In genomic region chr8:124196195-124196594, GRCm38 (mm10) we compare ENCODE assay signal across 10 mouse cellular contexts. TPM values are rescaled to one million over a fixed set of nuclear protein-coding genes. Genes with fewer than 3 reads are reported as not detected.
DNase-seq lines count a peak whose midpoint lies in the region; ATAC-seq lines count a peak whose summit lies in the region.
"Had no signal": no experiment of that assay in that cellular context is flagged by ENCODE, and none has a peak within 500 bp of the region (broad histone marks: within the 10 kb centered on the region; RNA-seq: fewer than 3 reads in every experiment).

No protein-coding gene starts in this region.

- no peaks in the 10 kb centered on the region for H3K9me3 ChIP-seq in embryonic facial prominence, embryonic 12.5 days
- H3K9me3 ChIP-seq in intestine, embryonic 16.5 days (ENCODE audit: control insufficient read depth, low read length) = no peaks in the 10 kb centered on the region
- H3K9me3 ChIP-seq in midbrain, embryonic 10.5 days (replicated peaks) = no peaks in the 10 kb centered on the region

- no peaks in the 10 kb centered on the region for H3K36me3 ChIP-seq in embryonic facial prominence, embryonic 12.5 days
- H3K36me3 ChIP-seq in intestine, embryonic 16.5 days (ENCODE audit: control insufficient read depth, insufficient read depth, low read length) = no peaks in the 10 kb centered on the region
- no peaks in the 10 kb centered on the region for H3K36me3 ChIP-seq in midbrain, embryonic 10.5 days

- H3K4me3 ChIP-seq in embryonic facial prominence, embryonic 12.5 days = no peak overlapping the region
- H3K4me3 ChIP-seq in intestine, embryonic 16.5 days (ENCODE audit: low read length) = no peak overlapping the region
- H3K4me3 ChIP-seq in midbrain, embryonic 10.5 days = no peak overlapping the region
- H3K4me3 ChIP-seq: left cerebral cortex, adult 2 months had no signal

- peak; percentile 25 for DNase-seq in adrenal gland, postnatal 14 days
- DNase-seq in adrenal gland, adult 18-20 months (ENCODE audit: low spot score in 2 of 2) = no peak
- DNase-seq in lung, postnatal 10 days = peak; percentile 85
- no peak for DNase-seq in midbrain, embryonic 10.5 days (ENCODE audit: low spot score)
- DNase-seq in cerebellum, adult 11-12 months = no peak
- no peak for DNase-seq in urinary bladder, postnatal 10 days (ENCODE audit: low spot score)
- DNase-seq: right cerebral cortex, postnatal 14 days had no signal

- H3K27ac ChIP-seq in embryonic facial prominence, embryonic 12.5 days = peak overlapping the region; percentile 26; the same call in 1 of the 2 replicates
- H3K27ac ChIP-seq in intestine, embryonic 16.5 days (ENCODE audit: low read length) = no peak overlapping the region
- H3K27ac ChIP-seq in midbrain, embryonic 10.5 days (replicated peaks) = no peak overlapping the region
- H3K27ac ChIP-seq: left cerebral cortex, adult 2 months had no signal

- H3K27me3 ChIP-seq in embryonic facial prominence, embryonic 12.5 days = 0 out of 2 replicates have a peak, but pooled peaks cover 3% of the 10 kb centered on the region
- H3K27me3 ChIP-seq in intestine, embryonic 16.5 days (replicated peaks; ENCODE audit: control insufficient read depth, insufficient read depth, low read length) = no peaks in the 10 kb centered on the region
- no peaks in the 10 kb centered on the region; the same call in 1 of the 2 replicates for H3K27me3 ChIP-seq in midbrain, embryonic 10.5 days (ENCODE audit: low read depth, poor library complexity, severe bottlenecking)

- no peak overlapping the region for H3K4me2 ChIP-seq in embryonic facial prominence, embryonic 12.5 days (replicated peaks)
- no peak overlapping the region for H3K4me2 ChIP-seq in intestine, embryonic 16.5 days (ENCODE audit: low read depth, low read length)

- WGBS in embryonic facial prominence, embryonic 12.5 days = 17% methylated on average over 5 of the region's 5 CpGs
- WGBS in intestine, embryonic 16.5 days = 34% methylated on average over 5 of the region's 5 CpGs
- 76% methylated on average over 5 of the region's 5 CpGs for WGBS in midbrain, embryonic 10.5 days

- ATAC-seq in embryonic facial prominence, embryonic 12.5 days (ENCODE audit: insufficient number of reproducible peaks, insufficient read depth, low FRiP score, low TSS enrichment) = no peak
- ATAC-seq in intestine, embryonic 16.5 days = peak; percentile 69

- H3K9ac ChIP-seq in embryonic facial prominence, embryonic 12.5 days = no peak overlapping the region
- no peak overlapping the region for H3K9ac ChIP-seq in intestine, embryonic 16.5 days (ENCODE audit: low read depth, low read length)

- peaks cover 21% of the 10 kb centered on the region for H3K4me1 ChIP-seq in embryonic facial prominence, embryonic 12.5 days
- peaks cover 9% of the 10 kb centered on the region for H3K4me1 ChIP-seq in intestine, embryonic 16.5 days (ENCODE audit: control insufficient read depth, insufficient read depth, low read length)
- peaks cover 12% of the 10 kb centered on the region; the same call in 1 of the 2 replicates for H3K4me1 ChIP-seq in midbrain, embryonic 10.5 days

RNA-seq across cellular contexts. Expression of gene Galnt2, which starts 35.0 kb away (rescaled TPM):
- total RNA-seq in adrenal gland, postnatal 14 days (2021) = 45.4 and 57.5 TPM in 2 replicates
- 10 to 100 TPM; 54.3 to 63.6 TPM for total RNA-seq in adrenal gland, adult 18-20 months (2021)
- 66.2 and 66.8 TPM in 2 replicates for polyA plus RNA-seq in embryonic facial prominence, embryonic 12.5 days (2016; fragmentation: Nextera tagmentation; extraction: Ambion mirVana)
- polyA plus RNA-seq in intestine, embryonic 16.5 days (2015; fragmentation: Nextera tagmentation; extraction: Ambion mirVana) = 35.1 and 35.9 TPM in 2 replicates
- polyA plus RNA-seq in midbrain, embryonic 10.5 days (2016; fragmentation: Nextera tagmentation; extraction: Ambion mirVana) = 35.3 and 47.5 TPM in 2 replicates

Comparison
In these comparisons a context has a peak if more than half of its experiments do, and no peak if none do; other contexts are left out.
1. DNase-seq: peak in adrenal gland, postnatal 14 days (single experiment) and lung, postnatal 10 days (single experiment); none in adrenal gland, adult 18-20 months (0 of 2), midbrain, embryonic 10.5 days (single experiment), cerebellum, adult 11-12 months (single experiment) and urinary bladder, postnatal 10 days (single experiment).